Mouse (Mus musculus) midbrain, embryonic 14.5 days (tissue): Measurements from ENCODE around the gene Myh7b. TPM values are rescaled to one million over a fixed set of nuclear protein-coding genes. Genes with fewer than 3 reads are reported as not detected.

Source experiments
- ATAC-seq: fragments of 200-750 bp; cut with Nextera tagmentation; 2 replicates; pipeline ENCODE4 v1.8.0; 2017; ENCODE audit warnings: moderate number of reproducible peaks, moderate library complexity; ENCODE audit not compliant: low FRiP score, low TSS enrichment
- DNase-seq: peaks from one replicate; pipeline ENCODE4 v3.0.0-alpha.2; 2015
- H3K27ac ChIP-seq: fragments of 300-500 bp; sonication (generic); replicated peaks from 2 replicates; pipeline ENCODE4 v1.5.1; 2014; ENCODE audit warnings: mild to moderate bottlenecking, low read depth, low read length, moderate library complexity
- H3K27me3 ChIP-seq: fragments of 300-500 bp; sonication (generic); 2 replicates; pipeline ENCODE4 v1.6.1; 2014; ENCODE audit warnings: low read length, control low read depth, mixed read lengths; ENCODE audit not compliant: control insufficient read depth, insufficient read depth
- H3K36me3 ChIP-seq: fragments of 300-500 bp; sonication (generic); 2 replicates; pipeline ENCODE4 v1.6.1; 2014; ENCODE audit warnings: low read length, control low read depth; ENCODE audit not compliant: control insufficient read depth, insufficient read depth
- H3K4me1 ChIP-seq: fragments of 300-500 bp; sonication (generic); 2 replicates; pipeline ENCODE4 v1.6.1; 2014; ENCODE audit warnings: mild to moderate bottlenecking, antibody characterized with exemption, low read length, control low read depth; ENCODE audit not compliant: control insufficient read depth, insufficient read depth
- H3K4me2 ChIP-seq: fragments of 300-500 bp; sonication (generic); 2 replicates; pipeline ENCODE4 v1.6.1; 2014; ENCODE audit warnings: mild to moderate bottlenecking, low read length, moderate library complexity
- H3K4me3 ChIP-seq: fragments of 300-500 bp; sonication (generic); replicated peaks from 2 replicates; pipeline ENCODE4 v1.5.1; 2014; ENCODE audit warnings: low read depth, low read length
- H3K9ac ChIP-seq: fragments of 300-500 bp; sonication (generic); replicated peaks from 2 replicates; pipeline ENCODE4 v1.6.1; 2014; ENCODE audit warnings: mild to moderate bottlenecking, low read length, moderate library complexity
- H3K9me3 ChIP-seq: fragments of 300-500 bp; sonication (generic); 2 replicates; pipeline ENCODE4 v1.6.1; 2016; ENCODE audit warnings: low read length, control low read depth, mixed read lengths; ENCODE audit not compliant: control insufficient read depth
- WGBS: fragments of 180-500 bp; shearing (Covaris S2); extraction: QIAGEN DNeasy Blood & Tissue Kit; methylation state at CpG from one replicate; pipeline ENCODE4 v1.1.7; 2014; 5-methylcytosine and 5-hydroxymethylcytosine counted together
- polyA plus RNA-seq: library from polyadenylated mRNA; unstranded; fragments of >200 nt; fragmentation: Nextera tagmentation; extraction: Ambion mirVana; gene quantifications from 2 replicates; pipeline ENCODE4 v1.2.1, GENCODE M21; 2014

Gene Myh7b
- polyA plus RNA-seq, 1 experiment from 2014 or later: 0.64 TPM

DNA sequence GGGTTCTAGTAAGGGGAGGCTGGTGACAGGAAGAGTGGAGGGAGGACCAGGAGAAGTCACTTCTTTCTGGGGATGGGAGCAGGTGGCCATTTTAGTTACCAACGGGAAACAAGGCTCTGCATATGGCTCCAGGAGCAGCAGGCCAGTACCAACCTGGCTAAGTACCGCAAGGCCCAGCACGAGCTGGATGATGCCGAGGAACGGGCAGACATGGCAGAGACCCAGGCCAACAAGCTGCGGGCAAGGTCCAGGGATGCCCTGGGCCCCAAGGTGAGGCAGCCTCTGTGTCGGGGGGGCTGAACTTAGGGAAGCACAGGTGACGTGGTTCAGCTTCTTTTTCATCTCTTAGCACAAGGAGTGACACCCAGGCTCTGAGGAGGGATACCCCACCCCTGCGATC is 22.7 kb downstream of the Myh7b start:
- Histone ChIP-seq H3K9ac (no peak overlapping the region), H3K27me3 (peaks cover 47% of the 10 kb centered on the region), H3K4me1 (peaks cover 12% of the 10 kb centered on the region; the same call in 1 of the 2 replicates), H3K27ac (no peak overlapping the region), H3K9me3 (no peaks in the 10 kb centered on the region), H3K36me3 (peaks cover 76% of the 10 kb centered on the region), H3K4me2 (no peak overlapping the region), H3K4me3 (no peak overlapping the region)
- no peak for ATAC-seq
- WGBS: 93% methylated on average over 9 of the region's 9 CpGs
- no peak for DNase-seq

DNA sequence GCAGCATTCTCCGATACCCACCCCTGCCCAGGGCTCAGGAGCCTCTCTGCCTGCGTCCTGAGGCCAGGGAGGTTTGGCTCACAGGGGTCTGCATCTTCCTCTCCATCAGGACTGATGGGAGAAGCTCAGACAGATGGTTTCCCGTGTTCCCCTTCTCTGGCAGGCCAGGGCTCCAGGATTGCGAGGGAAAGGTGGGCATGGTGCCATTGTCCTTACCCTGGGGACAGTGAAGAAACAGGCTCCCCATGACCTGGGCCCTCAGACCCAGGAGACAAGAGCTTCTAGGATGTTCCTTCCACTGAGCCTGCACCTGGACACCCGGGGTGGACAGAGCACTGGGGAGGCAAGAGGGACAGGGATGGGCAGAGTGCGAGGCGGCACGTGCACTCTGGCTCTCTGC is 23.6 kb downstream of the Myh7b start:
- DNase-seq: no peak
- peaks cover 84% of the 10 kb centered on the region for H3K36me3 ChIP-seq
- H3K4me3 ChIP-seq: no peak overlapping the region
- no peak overlapping the region for H3K27ac ChIP-seq
- no peak for ATAC-seq
- 91% methylated on average over 8 of the region's 8 CpGs for WGBS
- H3K4me2 ChIP-seq: no peak overlapping the region
- H3K27me3 ChIP-seq: peaks cover 44% of the 10 kb centered on the region
- no peaks in the 10 kb centered on the region for H3K9me3 ChIP-seq
- H3K4me1 ChIP-seq: peaks cover 6% of the 10 kb centered on the region; the same call in 1 of the 2 replicates
- no peak overlapping the region for H3K9ac ChIP-seq

DNA sequence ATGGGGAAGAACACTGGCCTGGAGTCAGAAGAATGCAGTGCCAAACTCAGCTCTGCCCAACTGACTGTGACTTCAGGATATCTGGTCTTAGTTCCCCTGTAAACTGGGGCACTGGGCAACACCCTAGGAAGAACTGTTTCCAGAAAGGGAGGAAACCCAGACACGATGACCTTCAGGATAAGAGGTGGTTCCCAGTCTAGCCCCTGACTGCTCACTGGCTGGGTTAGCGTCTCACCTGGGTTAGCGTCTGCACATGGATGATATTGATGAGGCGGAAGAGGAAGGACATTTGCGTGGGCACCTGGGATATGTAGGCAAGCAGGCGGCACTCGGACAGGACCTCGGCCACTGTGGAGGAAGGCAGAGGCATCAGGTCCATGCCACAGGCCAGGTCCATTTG is 24.9 kb downstream of the Myh7b start:
- Histone ChIP-seq H3K4me2 (no peak overlapping the region), H3K4me3 (no peak overlapping the region), H3K36me3 (peaks cover 98% of the 10 kb centered on the region), H3K9me3 (no peaks in the 10 kb centered on the region), H3K9ac (no peak overlapping the region), H3K27me3 (peaks cover 32% of the 10 kb centered on the region), H3K4me1 (no peaks in the 10 kb centered on the region), H3K27ac (no peak overlapping the region)
- DNase-seq (no peak), ATAC-seq (no peak)
- WGBS: 96% methylated on average over 8 of the region's 8 CpGs

DNA sequence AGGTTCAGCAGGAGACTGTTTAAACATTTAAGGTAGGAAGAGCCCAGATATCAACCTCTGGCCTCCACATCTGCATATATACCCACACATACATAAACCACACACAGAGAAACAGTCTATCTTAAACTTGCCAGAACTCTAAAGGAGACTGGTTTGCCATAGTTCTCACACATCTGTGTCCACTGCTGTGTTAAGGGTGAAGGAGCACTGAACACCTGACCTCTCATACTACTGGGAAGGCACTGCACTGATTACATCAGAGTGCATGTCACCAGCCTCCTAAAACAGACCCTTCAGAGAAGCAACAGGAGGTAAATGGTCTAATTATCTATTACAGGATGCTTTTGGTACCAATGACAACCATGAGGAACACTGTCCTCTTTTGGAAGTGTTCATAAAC is 25.9 kb downstream of the Myh7b start:
- no peak overlapping the region for H3K9ac ChIP-seq
- no peak overlapping the region for H3K4me2 ChIP-seq
- no peak overlapping the region for H3K27ac ChIP-seq
- ATAC-seq (no peak), DNase-seq (no peak)
- H3K27me3 ChIP-seq: peaks cover 22% of the 10 kb centered on the region
- no peaks in the 10 kb centered on the region for H3K9me3 ChIP-seq
- H3K4me3 ChIP-seq: no peak overlapping the region
- no peaks in the 10 kb centered on the region for H3K4me1 ChIP-seq
- peaks cover 99% of the 10 kb centered on the region for H3K36me3 ChIP-seq

DNA sequence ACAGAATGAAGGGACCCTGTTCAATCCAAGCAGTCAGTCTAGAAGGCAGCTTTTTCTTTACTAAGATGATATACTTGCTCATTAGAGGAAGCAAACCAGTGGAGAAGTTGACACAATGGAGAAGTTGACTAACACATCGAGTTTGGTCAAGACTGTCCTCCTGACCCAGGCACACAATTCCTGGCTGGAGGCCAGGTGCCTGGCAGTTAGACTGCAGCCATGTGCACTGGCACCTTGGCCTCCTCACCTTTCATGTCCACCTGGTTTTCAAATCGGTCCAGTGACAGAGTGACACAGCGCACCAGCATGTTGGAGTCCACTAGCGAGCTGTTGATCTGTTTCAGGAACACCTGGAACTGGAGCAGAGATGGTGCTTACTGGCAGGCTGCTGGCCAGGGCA is 26.4 kb downstream of the Myh7b start:
- Histone ChIP-seq H3K27me3 (peaks cover 17% of the 10 kb centered on the region; the same call in 1 of the 2 replicates), H3K36me3 (peaks cover 99% of the 10 kb centered on the region), H3K4me1 (no peaks in the 10 kb centered on the region), H3K4me3 (no peak overlapping the region), H3K27ac (no peak overlapping the region), H3K9me3 (no peaks in the 10 kb centered on the region), H3K9ac (no peak overlapping the region), H3K4me2 (no peak overlapping the region)
- no peak for ATAC-seq
- 96% methylated on average over 4 of the region's 4 CpGs for WGBS
- no peak for DNase-seq

DNA sequence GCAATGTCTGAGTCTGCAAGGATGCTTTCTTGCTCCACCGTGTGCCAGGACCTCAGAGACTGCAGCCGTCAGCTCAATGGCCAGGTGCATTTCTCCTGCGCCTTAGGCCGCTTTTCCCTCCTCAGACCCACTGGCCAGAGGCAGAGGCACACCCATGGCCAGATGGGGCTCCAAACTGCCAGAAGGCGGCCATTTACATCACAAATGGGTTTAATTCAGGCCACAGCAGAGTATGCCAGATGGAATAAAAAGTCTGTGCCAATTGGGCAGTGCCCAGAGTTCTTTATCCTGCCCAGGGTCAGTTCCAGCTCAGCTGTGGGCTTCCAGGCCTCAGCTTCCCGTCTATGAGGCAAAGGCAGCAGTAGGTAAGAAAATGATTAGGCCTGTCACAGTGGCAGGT is 29.6 kb downstream of the Myh7b start:
- Histone ChIP-seq H3K36me3 (peaks cover 99% of the 10 kb centered on the region), H3K4me2 (no peak overlapping the region)

DNA sequence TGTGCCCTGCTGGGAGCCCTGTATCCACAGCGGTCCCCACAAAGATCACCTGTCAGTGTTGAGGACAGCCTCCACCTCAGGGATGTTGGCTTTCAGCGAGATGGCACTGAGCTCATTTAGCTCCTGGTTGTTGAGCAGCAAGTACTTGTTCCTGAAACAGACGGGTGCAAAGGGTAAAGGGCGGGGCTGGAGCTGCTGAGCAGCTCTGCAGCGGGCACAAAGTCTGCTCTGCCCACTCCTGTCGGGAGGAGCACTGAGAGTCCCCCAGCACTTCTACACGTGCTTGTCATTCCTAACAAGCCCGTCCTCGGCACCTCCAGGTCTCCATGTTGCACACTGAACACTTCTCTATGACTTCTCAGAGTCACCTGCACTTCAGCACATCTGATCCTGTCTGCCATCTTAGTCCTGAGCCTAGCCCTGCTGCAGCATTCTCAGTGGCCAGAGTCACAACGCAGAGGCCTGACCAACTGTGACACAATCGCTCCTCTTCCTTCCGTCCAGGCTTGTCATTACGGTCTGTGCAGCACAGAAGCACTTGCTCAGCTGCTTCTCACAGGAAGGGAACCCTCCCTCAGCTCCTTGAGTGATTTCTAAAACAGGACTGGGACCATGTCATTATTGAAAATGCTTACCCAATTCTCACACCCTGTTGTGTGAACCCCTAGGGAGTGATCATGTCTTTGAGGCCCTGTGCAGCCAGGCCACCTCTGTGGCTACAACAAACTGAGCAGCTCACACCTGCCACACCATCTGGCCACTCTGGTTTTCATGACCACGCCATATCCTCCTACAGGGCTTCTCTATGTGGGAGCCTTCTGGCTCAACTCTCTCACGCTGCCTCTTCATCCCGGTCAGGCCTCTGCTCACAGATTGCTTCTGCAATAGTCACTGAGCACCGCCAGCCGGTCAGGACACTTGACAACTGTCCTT is 30.8 kb downstream of the Myh7b start:
- H3K4me1 ChIP-seq: no peaks in the 10 kb centered on the region
- peak; percentile 26 for DNase-seq
- H3K4me2 ChIP-seq: no peak overlapping the region
- no peaks in the 10 kb centered on the region for H3K9me3 ChIP-seq
- no peak overlapping the region for H3K4me3 ChIP-seq
- 74% methylated on average over 18 of the region's 18 CpGs for WGBS
- peak; percentile 40; the same call in 1 of the 2 replicates for ATAC-seq
- peaks cover 96% of the 10 kb centered on the region for H3K36me3 ChIP-seq
- H3K9ac ChIP-seq: no peak overlapping the region
- H3K27ac ChIP-seq: peak overlapping the region; percentile 41; the same call in 1 of the 2 replicates
- H3K27me3 ChIP-seq: no peaks in the 10 kb centered on the region

More for the DNA sequence above, 29.6 kb downstream of the Myh7b start:
- Histone ChIP-seq H3K27ac (no peak overlapping the region), H3K27me3 (no peaks in the 10 kb centered on the region), H3K4me1 (no peaks in the 10 kb centered on the region), H3K9me3 (no peaks in the 10 kb centered on the region), H3K4me3 (no peak overlapping the region), H3K9ac (no peak overlapping the region)
- WGBS: 59% methylated on average over 6 of the region's 6 CpGs
- no peak; the same call in 1 of the 2 replicates for ATAC-seq
- no peak for DNase-seq

DNA sequence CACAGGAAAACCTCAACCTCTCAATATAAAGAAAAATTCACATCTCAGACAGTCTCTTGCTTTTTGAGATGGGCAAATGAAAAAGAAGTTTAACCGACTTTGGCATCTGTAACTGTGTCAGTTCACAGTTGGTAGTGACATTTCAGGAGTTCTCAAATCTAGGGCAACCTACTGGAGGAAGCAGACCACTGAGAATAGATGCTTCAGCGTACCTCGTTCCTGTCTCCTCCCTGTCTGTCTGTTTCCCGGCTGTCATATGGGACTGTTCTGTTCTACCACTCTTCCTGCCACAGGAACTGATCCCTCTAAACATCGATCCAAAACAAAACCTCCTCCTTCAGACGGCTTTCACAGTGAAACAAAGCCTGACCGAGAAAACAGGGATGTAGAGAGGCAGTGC is 34.7 kb downstream of the Myh7b start:
- H3K4me1 ChIP-seq: no peaks in the 10 kb centered on the region
- no peak overlapping the region for H3K4me3 ChIP-seq
- 88% methylated on average over 7 of the region's 7 CpGs for WGBS
- H3K27ac ChIP-seq: no peak overlapping the region
- H3K36me3 ChIP-seq: peaks cover 89% of the 10 kb centered on the region
- ATAC-seq (no peak), DNase-seq (no peak)
- H3K9me3 ChIP-seq: no peaks in the 10 kb centered on the region
- H3K4me2 ChIP-seq: no peak overlapping the region
- H3K27me3 ChIP-seq: no peaks in the 10 kb centered on the region
- H3K9ac ChIP-seq: no peak overlapping the region

DNA sequence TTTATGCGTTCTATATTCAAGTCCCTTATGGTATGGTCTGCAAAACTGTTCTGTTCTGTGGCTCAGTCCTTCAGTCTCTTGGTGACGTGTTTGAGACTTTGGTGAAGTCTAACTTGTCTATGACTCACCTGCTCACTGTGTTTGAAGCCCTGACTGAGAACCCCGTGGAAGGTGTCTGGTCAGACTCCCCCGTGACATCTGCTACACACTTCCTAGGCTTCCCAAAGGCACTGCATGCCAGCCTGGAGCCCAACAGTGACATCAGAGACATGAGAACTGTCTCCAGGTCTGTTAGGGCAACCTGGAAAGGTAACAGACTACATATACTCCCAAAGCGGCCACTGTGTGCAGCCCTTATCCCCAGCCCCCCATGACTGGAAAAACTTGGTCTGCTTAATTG is 41.6 kb downstream of the Myh7b start:
- no peak for DNase-seq
- H3K4me1 ChIP-seq: no peaks in the 10 kb centered on the region
- no peak overlapping the region for H3K9ac ChIP-seq
- H3K27ac ChIP-seq: no peak overlapping the region
- no peak overlapping the region for H3K4me3 ChIP-seq
- 95% methylated on average over 5 of the region's 5 CpGs for WGBS
- peaks cover 91% of the 10 kb centered on the region for H3K36me3 ChIP-seq
- no peak overlapping the region for H3K4me2 ChIP-seq
- H3K9me3 ChIP-seq: no peaks in the 10 kb centered on the region
- H3K27me3 ChIP-seq: no peaks in the 10 kb centered on the region
- no peak for ATAC-seq
